Mouse (Mus musculus) T-helper 1 cell (primary cell): ENCODE measurements around the gene H2afx.

Experiments used
- in situ Hi-C: fragments of 300-600 bp; cut with MboI, MseI; formaldehyde crosslinking; loops from one replicate; pipeline ENCODE4 v1.15.1; 2025; ENCODE audit warnings: high pct_unique_total_duplicates

The H2afx gene

GRCm38 (mm10) chr9:44378153-44378730, 43.7 kb downstream of the H2afx start:
- in situ Hi-C loops = no loop called here

- in situ Hi-C loops = no loop called here
Measured at GRCm38 (mm10) chr9:44379054-44379834, 44.8 kb downstream of the H2afx start, which contains the start of gene Hyou1. TSS of gene Hyou1 (plus strand) at chr9:44379490.

GRCm38 (mm10) chr9:44379862-44380261, 45.4 kb downstream of the H2afx start:
- in situ Hi-C loops = no loop called here

- in situ Hi-C loops = no loop called here
Measured at GRCm38 (mm10) chr9:44384596-44384995, 50.1 kb downstream of the H2afx start.
